Mouse (Mus musculus): ENCODE data around the gene Tcerg1l.

GRCm38 (mm10) chr7:138389071-138389470 lies 8.5 kb downstream of the Tcerg1l start:
- no peak for TF ChIP-seq TAL1 (IDR thresholded peaks at IDR 0.05; ENCODE audit: low read length)
- no peak for TF ChIP-seq GATA1 (IDR thresholded peaks at IDR 0.05; ENCODE audit: low read length)
